Mouse (Mus musculus): ENCODE measurements around the gene Dnajb1. TPM values are rescaled to one million over a fixed set of nuclear protein-coding genes. Genes with fewer than 3 reads are reported as not detected.

The Dnajb1 gene
- polyA plus RNA-seq, 1 experiment = 36.0 TPM

GRCm38 (mm10) chr8:83611921-83612320, 3.9 kb downstream of the Dnajb1 start:
- DNase-seq (ENCODE audit: low read depth) = no peak

- DNase-seq (ENCODE audit: low read depth) = no peak
Measured at GRCm38 (mm10) chr8:83613695-83614094, 5.7 kb downstream of the Dnajb1 start.

GRCm38 (mm10) chr8:83616625-83617024, 8.6 kb downstream of the Dnajb1 start:
- DNase-seq (ENCODE audit: low read depth) = no peak

- DNase-seq (ENCODE audit: low read depth) = no peak
Measured at GRCm38 (mm10) chr8:83617111-83617510, 9.1 kb downstream of the Dnajb1 start.

- no peak for DNase-seq (ENCODE audit: low read depth)
Measured at GRCm38 (mm10) chr8:83618566-83618965, 10.6 kb downstream of the Dnajb1 start.

GRCm38 (mm10) chr8:83619568-83620285, 11.7 kb downstream of the Dnajb1 start:
- peak; percentile 83 for DNase-seq (ENCODE audit: low read depth)

GRCm38 (mm10) chr8:83621691-83622388, 13.8 kb downstream of the Dnajb1 start:
- DNase-seq (ENCODE audit: low read depth) = no peak

GRCm38 (mm10) chr8:83622389-83622989, 14.5 kb downstream of the Dnajb1 start:
- no peak for DNase-seq (ENCODE audit: low read depth)

- no peak for DNase-seq (ENCODE audit: low read depth)
Measured at GRCm38 (mm10) chr8:83623549-83623948, 15.6 kb downstream of the Dnajb1 start.

GRCm38 (mm10) chr8:83624739-83625138, 16.7 kb downstream of the Dnajb1 start:
- no peak for DNase-seq (ENCODE audit: low read depth)

GRCm38 (mm10) chr8:83625676-83626299, 17.8 kb downstream of the Dnajb1 start:
- DNase-seq (ENCODE audit: low read depth) = no peak

GRCm38 (mm10) chr8:83632083-83632707, 24.2 kb downstream of the Dnajb1 start:
- DNase-seq (ENCODE audit: low read depth) = no peak

GRCm38 (mm10) chr8:83638856-83639255, 30.9 kb downstream of the Dnajb1 start:
- DNase-seq (ENCODE audit: low read depth) = no peak

- DNase-seq (ENCODE audit: low read depth) = no peak
Measured at GRCm38 (mm10) chr8:83639649-83640048, 31.7 kb downstream of the Dnajb1 start.

GRCm38 (mm10) chr8:83647511-83647910, 39.5 kb downstream of the Dnajb1 start:
- DNase-seq (ENCODE audit: low read depth) = no peak

- DNase-seq (ENCODE audit: low read depth) = no peak
Measured at GRCm38 (mm10) chr8:83648031-83648430, 40.0 kb downstream of the Dnajb1 start.

GRCm38 (mm10) chr8:83649699-83650098, 41.7 kb downstream of the Dnajb1 start:
- DNase-seq (ENCODE audit: low read depth) = no peak

- DNase-seq (ENCODE audit: low read depth) = peak; percentile 74
Measured at GRCm38 (mm10) chr8:83652030-83652743, 44.2 kb downstream of the Dnajb1 start, which contains the start of gene Gipc1. Gene Gipc1, plus strand, starts transcription at chr8:83652677.

GRCm38 (mm10) chr8:83652744-83653661, 45.0 kb downstream of the Dnajb1 start:
- DNase-seq (ENCODE audit: low read depth) = no peak

- DNase-seq (ENCODE audit: low read depth) = no peak
Measured at GRCm38 (mm10) chr8:83653662-83654017, 45.6 kb downstream of the Dnajb1 start.

All from gonadal fat pad, adult 2 months (tissue).